Mouse (Mus musculus): Measurements from ENCODE around the gene Olfr1121. TPM values are rescaled to one million over a fixed set of nuclear protein-coding genes. Genes with fewer than 3 reads are reported as not detected.
"Not testable (repeated sequence)": the region's sequence is repeated elsewhere in the genome, so short reads cannot be mapped to it uniquely, and the experiment has no call there.

Gene Olfr1121
- total RNA-seq (2021) = not detected
- long read RNA-seq, experiment 1 = 0 reads
- long read RNA-seq, experiment 2 = 0 reads

DNA sequence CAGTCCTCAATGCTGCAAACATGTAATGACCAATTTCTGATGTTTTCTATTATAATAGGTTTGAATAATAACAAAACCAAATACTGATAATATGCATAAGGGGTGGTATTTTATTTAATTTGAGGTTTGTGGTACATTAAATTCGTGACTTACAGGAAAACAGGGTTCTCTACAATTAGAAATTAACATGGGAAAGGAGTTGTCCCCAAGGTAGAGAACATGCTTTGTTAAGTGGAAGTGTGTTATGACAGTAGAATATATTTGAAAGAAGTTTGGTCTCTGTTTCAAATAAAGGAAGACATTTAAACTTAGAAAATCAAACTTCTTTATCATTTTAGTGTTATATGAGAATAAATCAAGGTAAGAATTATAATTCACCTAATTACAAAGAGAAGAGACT is at the start of gene Olfr1121:
TSS of gene Olfr1121 (plus strand) at position 301 of the 400 bp plus-strand sequence.
- intact Hi-C loops (cut with DNase I) = no loop called here
- DNase-seq = no peak

DNA sequence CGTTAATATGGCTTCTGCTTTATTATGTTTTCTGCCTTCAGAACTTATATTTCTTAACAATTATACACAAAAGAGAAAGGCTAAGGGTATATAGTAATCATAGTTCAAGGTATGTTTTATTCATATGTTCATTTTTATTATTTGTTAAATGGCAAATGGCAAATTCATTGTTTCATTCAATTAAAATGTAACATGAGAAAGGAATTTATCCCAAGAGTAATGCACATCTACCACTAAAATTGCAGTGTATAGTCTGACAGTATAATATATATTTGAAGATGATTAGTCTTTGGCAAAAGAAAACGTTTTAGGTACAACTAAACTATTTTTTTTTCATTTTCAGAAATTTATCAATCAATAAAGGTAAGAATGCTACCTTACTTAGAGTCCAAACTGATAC is 15.2 kb upstream of the Olfr1121 start, which contains the start of gene Olfr1120:
TSS of gene Olfr1120 (plus strand) at position 301 of the 400 bp plus-strand sequence.
- DNase-seq = no peak
- intact Hi-C loops (cut with DNase I) = no loop called here

DNA sequence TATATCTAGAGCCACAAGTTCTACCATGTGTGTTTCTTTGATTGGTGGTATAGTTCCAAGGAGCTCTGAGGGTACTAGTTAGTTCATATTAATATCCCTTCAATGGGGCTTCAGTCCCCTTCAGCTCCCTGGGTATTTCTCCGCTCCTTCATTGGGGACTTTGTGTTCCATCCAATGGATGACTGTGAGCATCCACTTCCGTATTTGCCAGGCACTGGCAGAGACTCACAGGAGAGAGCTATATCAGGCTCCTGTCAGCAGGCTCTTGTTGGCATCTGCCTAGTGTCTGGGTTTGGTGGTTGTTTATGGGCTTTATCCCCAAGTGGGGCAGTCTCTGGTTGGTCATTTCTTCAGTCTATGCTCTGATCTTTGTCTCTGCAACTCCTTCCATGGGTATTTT is 9.6 kb upstream of the Olfr1121 start:
- intact Hi-C loops (cut with DNase I); DNase-seq: not testable (repeated sequence)

DNA sequence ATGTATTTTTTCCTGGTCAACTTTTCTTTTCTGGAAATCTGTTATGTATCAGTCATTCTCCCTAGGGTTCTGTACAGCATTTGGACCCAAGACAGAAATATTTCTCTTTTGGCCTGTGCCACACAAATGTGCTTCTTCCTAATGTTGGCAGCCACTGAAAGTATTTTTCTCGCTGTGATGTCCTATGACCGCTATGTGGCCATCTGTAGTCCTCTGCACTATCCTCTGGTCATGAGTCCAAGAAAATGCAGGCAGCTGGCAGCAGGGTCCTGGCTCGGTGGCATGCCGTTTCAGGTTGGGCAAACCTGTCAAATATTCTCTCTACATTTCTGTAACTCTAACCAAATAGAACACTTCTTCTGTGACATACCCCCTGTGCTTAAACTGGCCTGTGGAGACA is 2.0 kb downstream of the Olfr1121 start:
- DNase-seq = no peak
- intact Hi-C loops (cut with DNase I) = no loop called here

DNA sequence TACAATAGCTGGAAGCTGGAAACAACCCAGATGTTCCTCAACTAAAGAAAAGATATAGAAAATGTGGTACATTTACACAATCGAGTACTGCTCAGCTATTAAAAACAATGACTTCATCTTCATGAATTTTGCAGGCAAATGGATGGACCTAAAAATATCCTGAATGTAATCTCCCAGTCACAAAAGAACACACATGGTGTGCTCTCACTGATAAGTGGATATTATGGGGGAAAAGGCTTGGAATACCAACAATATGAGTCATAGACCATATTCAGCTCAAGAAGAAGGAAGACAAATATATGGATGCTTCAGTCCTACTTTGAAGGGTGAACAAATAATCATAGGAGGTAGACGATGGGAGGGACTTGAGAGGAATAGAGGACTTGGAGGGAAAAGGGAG is 14.2 kb downstream of the Olfr1121 start:
- no peak for DNase-seq
- intact Hi-C loops (cut with DNase I) = no loop called here

DNA sequence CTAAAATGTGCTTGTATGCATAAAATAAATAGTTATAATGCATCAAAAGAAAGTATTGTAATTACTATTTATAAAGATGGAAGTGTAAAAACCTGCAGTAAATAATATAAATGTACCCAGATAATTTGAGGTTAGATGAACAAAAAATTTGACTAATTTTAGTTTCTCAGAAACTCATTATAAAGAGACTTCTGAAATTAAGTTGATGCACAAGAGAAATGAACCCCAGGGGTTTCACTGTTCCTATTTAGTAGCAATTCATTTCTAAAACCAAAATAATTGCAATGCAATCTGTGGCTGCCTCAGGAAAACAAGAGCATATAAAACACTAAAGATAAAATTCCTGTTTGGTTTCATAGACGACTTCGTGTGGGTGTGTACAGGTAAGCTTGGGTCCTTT is 15.9 kb downstream of the Olfr1121 start, which contains the start of gene Olfr1122:
TSS of gene Olfr1122 (plus strand) at position 301 of the 400 bp plus-strand sequence.
- intact Hi-C loops (cut with DNase I) = no loop called here
- no peak for DNase-seq

DNA sequence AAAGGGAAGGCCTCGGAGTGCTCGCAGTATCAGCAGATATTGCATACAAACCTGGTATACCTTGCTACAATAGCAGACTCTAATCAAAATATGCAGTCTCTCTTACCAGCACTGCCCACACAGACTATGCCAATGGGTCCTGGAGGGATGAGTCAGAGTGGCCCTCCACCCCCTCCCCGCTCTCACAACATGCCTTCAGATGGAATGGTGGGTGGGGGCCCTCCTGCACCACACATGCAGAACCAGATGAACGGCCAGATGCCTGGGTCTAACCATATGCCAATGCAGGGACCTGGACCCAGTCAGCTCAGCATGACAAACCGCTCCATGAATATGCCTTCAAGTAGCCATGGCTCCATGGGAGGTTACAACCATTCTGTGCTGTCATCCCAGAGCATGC is 23.9 kb downstream of the Olfr1121 start:
- intact Hi-C loops (cut with DNase I); DNase-seq: not testable (repeated sequence)

DNA sequence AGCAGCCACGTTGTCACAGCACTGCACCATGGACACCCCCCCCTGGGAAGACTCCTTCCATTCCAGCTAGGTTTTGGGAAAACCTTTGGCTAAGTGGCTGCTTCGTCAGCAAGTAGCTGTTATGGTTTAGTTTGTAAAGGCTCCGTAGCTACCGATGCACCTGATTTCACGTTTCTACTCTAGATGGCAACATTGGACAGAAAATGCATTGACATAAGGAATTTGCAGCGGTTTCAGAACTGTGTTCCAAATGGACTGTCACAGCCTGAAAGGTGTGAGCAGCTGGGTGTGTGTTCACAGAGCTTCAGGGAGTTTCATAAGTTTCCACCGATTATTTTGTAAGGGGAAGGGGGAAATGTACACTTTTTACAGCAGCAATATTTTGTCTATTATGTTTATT is 25.0 kb downstream of the Olfr1121 start:
- intact Hi-C loops (cut with DNase I); DNase-seq: not testable (repeated sequence)

DNA sequence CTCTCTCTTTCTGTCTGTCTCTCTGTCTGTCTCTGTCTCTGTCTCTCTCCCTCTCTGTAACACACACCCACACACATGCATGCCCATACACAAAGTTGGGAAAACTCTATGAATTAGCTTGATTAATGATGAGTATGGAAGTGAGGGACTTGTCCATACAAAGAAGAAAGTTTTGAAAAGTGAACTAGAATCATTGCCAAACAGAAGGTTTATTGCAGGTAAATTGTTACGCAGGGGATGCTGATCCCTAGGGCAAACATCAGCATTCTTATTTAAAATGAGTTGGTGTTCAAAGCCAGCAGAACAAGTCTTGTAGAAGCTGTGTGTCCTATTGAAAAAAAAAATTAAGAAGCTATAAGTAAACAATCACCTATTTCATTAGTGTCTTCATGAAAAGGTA is 46.6 kb downstream of the Olfr1121 start, which contains the start of gene Olfr1123:
TSS of gene Olfr1123 (plus strand) at position 301 of the 400 bp plus-strand sequence.
- intact Hi-C loops (cut with DNase I) = no loop called here

More for the DNA sequence above, 46.6 kb downstream of the Olfr1121 start, which contains the start of gene Olfr1123:
- DNase-seq = no peak

Other genes starting within 250 kb of the Olfr1121 start
- gene Olfr1110, start 229.6 kb upstream of the Olfr1121 start, total RNA-seq (2021) = not detected
- not detected for gene Olfr1111, start 217.3 kb upstream of the Olfr1121 start, total RNA-seq (2021)
- gene Olfr1112, start 182.1 kb upstream of the Olfr1121 start, total RNA-seq (2021) = not detected
- gene Olfr1113, start 160.9 kb upstream of the Olfr1121 start, total RNA-seq (2021) = not detected
- not detected for gene Olfr1115, start 121.9 kb upstream of the Olfr1121 start, total RNA-seq (2021)
- gene Olfr1116, start 102.4 kb upstream of the Olfr1121 start, total RNA-seq (2021) = not detected
- gene Olfr1118, start 62.3 kb upstream of the Olfr1121 start, total RNA-seq (2021) = not detected
- gene Olfr1120, start 15.1 kb upstream of the Olfr1121 start, total RNA-seq (2021) = not detected
- under 1 TPM in 1 of 2 experiments, not detected in 1; 0.05 TPM for gene Olfr1122, start 16.0 kb downstream of the Olfr1121 start, total RNA-seq (2021)
- gene Olfr1123, start 46.7 kb downstream of the Olfr1121 start, total RNA-seq (2021) = not detected
- gene Olfr1124, start 60.4 kb downstream of the Olfr1121 start, total RNA-seq (2021) = not detected
- not detected for gene Olfr1126, start 84.1 kb downstream of the Olfr1121 start, total RNA-seq (2021)
- not detected for gene Pramel7, start 127.2 kb downstream of the Olfr1121 start, total RNA-seq (2021)
- not detected for gene Pramel6, start 136.7 kb downstream of the Olfr1121 start, total RNA-seq (2021)
- not detected for gene Olfr153, start 161.9 kb downstream of the Olfr1121 start, total RNA-seq (2021)
- gene Olfr1128, start 175.6 kb downstream of the Olfr1121 start, total RNA-seq (2021) = not detected
- gene Olfr1129, start 204.0 kb downstream of the Olfr1121 start, total RNA-seq (2021) = not detected
- gene Olfr1130, start 236.3 kb downstream of the Olfr1121 start, total RNA-seq (2021) = not detected

Measured in gastrocnemius, postnatal 36 days (tissue).